Mouse (Mus musculus) ES-E14 (cell line): Measurements from ENCODE around the gene Trio.

Experiments
- CHD2 ChIP-seq: IDR thresholded peaks from 2 replicates; pipeline ENCODE4 v1.6.1; 2014; ENCODE audit warnings: mild to moderate bottlenecking, low read depth, low read length, inconsistent platforms
- HCFC1 ChIP-seq: IDR thresholded peaks from 2 replicates; pipeline ENCODE4 v1.6.1; 2012; ENCODE audit warnings: low read length, inconsistent platforms, borderline replicate concordance; ENCODE audit not compliant: insufficient read depth
- MAFK ChIP-seq: IDR thresholded peaks from 2 replicates; pipeline ENCODE4 v1.6.1; 2014; ENCODE audit warnings: mild to moderate bottlenecking, low read depth, low read length, inconsistent platforms; ENCODE audit not compliant: insufficient read depth
- ZNF384 ChIP-seq: IDR thresholded peaks from 2 replicates; pipeline ENCODE4 v1.6.1; 2012; ENCODE audit warnings: low read depth, low read length, inconsistent platforms

DNA sequence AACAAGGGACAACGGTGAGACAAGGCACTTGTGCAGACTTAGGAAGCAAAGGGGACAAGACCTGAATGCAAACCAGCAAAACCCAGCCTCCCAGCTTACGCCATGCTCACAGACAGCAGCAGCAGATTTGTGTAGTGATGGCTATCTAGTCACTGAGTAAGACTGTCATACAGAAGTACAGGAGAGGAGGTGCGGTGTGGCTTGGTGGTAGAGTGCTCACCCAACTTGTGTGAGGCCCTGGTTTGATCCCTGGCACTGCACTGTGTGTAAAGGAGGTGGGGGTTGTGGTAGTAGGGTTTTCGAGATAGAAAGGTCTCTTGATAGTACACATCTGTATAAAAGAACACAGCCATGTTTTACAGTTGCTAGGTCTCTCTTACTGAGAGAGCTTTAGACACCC, 198.8 kb downstream of the Trio start:
- TF ChIP-seq ZNF384 (no peak), HCFC1 (no peak), CHD2 (no peak), MAFK (no peak)
